Mouse (Mus musculus): ENCODE measurements at regions not wholly inside any gene's neighbourhood (a gene's known extent, or its start where the extent isn't known, plus 50 kb on each side); places are given as distances from the start of the nearest gene placed in this dataset.

- DNase-seq (ENCODE audit: extremely low read depth, low read depth), result no peak
These were observed 105.7 kb downstream of the Samd5 start for GRCm38 (mm10) chr10:9569277-9569676.

GRCm38 (mm10) chr10:9557517-9558065 is 117.4 kb downstream of the Samd5 start:
- no peak for DNase-seq (ENCODE audit: extremely low read depth, low read depth)

GRCm38 (mm10) chr10:9557092-9557491 is 117.9 kb downstream of the Samd5 start:
- no peak for DNase-seq (ENCODE audit: extremely low read depth, low read depth)

- no peak for DNase-seq (ENCODE audit: extremely low read depth, low read depth)
These were observed 121.1 kb downstream of the Samd5 start for GRCm38 (mm10) chr10:9553946-9554345.

GRCm38 (mm10) chr10:9549913-9550709 is 124.9 kb downstream of the Samd5 start:
- DNase-seq (ENCODE audit: extremely low read depth, low read depth), result no peak

GRCm38 (mm10) chr10:9545807-9546206 is 129.2 kb downstream of the Samd5 start:
- no peak for DNase-seq (ENCODE audit: extremely low read depth, low read depth)

GRCm38 (mm10) chr10:9544041-9544786 is 130.8 kb downstream of the Samd5 start:
- DNase-seq (ENCODE audit: extremely low read depth, low read depth), result no peak

- DNase-seq (ENCODE audit: extremely low read depth, low read depth), result no peak
These were observed 133.4 kb downstream of the Samd5 start for GRCm38 (mm10) chr10:9541579-9541978.

GRCm38 (mm10) chr10:9537686-9538085 is 137.3 kb downstream of the Samd5 start:
- DNase-seq (ENCODE audit: extremely low read depth, low read depth), result no peak

GRCm38 (mm10) chr10:9534552-9534951 is 140.5 kb downstream of the Samd5 start:
- DNase-seq (ENCODE audit: extremely low read depth, low read depth), result no peak

- no peak for DNase-seq (ENCODE audit: extremely low read depth, low read depth)
These were observed 141.7 kb downstream of the Samd5 start for GRCm38 (mm10) chr10:9533283-9533682.

- no peak for DNase-seq (ENCODE audit: extremely low read depth, low read depth)
These were observed 143.1 kb downstream of the Samd5 start for GRCm38 (mm10) chr10:9531931-9532330.

- DNase-seq (ENCODE audit: extremely low read depth, low read depth), result no peak
These were observed 145.6 kb downstream of the Samd5 start for GRCm38 (mm10) chr10:9529408-9529807.

- no peak for DNase-seq (ENCODE audit: extremely low read depth, low read depth)
These were observed 146.9 kb downstream of the Samd5 start for GRCm38 (mm10) chr10:9528066-9528465.

- no peak for DNase-seq (ENCODE audit: extremely low read depth, low read depth)
These were observed 165.1 kb downstream of the Samd5 start for GRCm38 (mm10) chr10:9509764-9510390.

- DNase-seq (ENCODE audit: extremely low read depth, low read depth), result no peak
These were observed 165.8 kb downstream of the Samd5 start for GRCm38 (mm10) chr10:9509092-9509671.

GRCm38 (mm10) chr10:9503569-9504493 is 171.2 kb downstream of the Samd5 start:
- no peak for DNase-seq (ENCODE audit: extremely low read depth, low read depth)

- DNase-seq (ENCODE audit: extremely low read depth, low read depth), result no peak
These were observed 176.5 kb downstream of the Samd5 start for GRCm38 (mm10) chr10:9498550-9498949.

GRCm38 (mm10) chr10:9497021-9497420 is 178.0 kb downstream of the Samd5 start:
- DNase-seq (ENCODE audit: extremely low read depth, low read depth), result no peak

- peak; percentile 2 for DNase-seq (ENCODE audit: extremely low read depth, low read depth)
These were observed 179.8 kb downstream of the Samd5 start for GRCm38 (mm10) chr10:9495143-9495651.
